Mouse (Mus musculus) liver, embryonic 11.5 days (tissue): ENCODE data around the gene Nprl2. TPM values are rescaled to one million over a fixed set of nuclear protein-coding genes. Genes with fewer than 3 reads are reported as not detected.
A peak's percentile ranks its signal among the peaks of the same experiment; 100 is the strongest.

Experiments
- ATAC-seq: fragments of 200-750 bp; cut with Nextera tagmentation; replicated peaks from 2 replicates; pipeline ENCODE4 v1.8.0; 2017; ENCODE audit warnings: moderate number of reproducible peaks, mild to moderate bottlenecking, moderate TSS enrichment, moderate library complexity; ENCODE audit not compliant: low FRiP score
- DNase-seq: peaks from one replicate; pipeline ENCODE4 v3.0.0-alpha.2; 2017; ENCODE audit warnings: low spot score
- H3K27ac ChIP-seq: fragments of 300-500 bp; sonication (generic); 2 replicates; pipeline ENCODE4 v1.5.1; 2014; ENCODE audit warnings: mild to moderate bottlenecking, low read depth, low read length, control low read depth
- H3K27me3 ChIP-seq: fragments of 300-500 bp; sonication (generic); replicated peaks from 2 replicates; pipeline ENCODE4 v1.6.1; 2014; ENCODE audit warnings: low read length, mixed read lengths; ENCODE audit not compliant: control insufficient read depth, insufficient read depth
- H3K36me3 ChIP-seq: fragments of 300-500 bp; sonication (generic); 2 replicates; pipeline ENCODE4 v1.6.1; 2014; ENCODE audit warnings: mild to moderate bottlenecking, low read length, moderate library complexity, mixed read lengths; ENCODE audit not compliant: control insufficient read depth, insufficient read depth
- H3K4me1 ChIP-seq: fragments of 300-500 bp; sonication (generic); replicated peaks from 2 replicates; pipeline ENCODE4 v1.6.1; 2014; ENCODE audit warnings: low read length, mixed read lengths; ENCODE audit not compliant: control insufficient read depth, insufficient read depth
- H3K4me2 ChIP-seq: fragments of 300-500 bp; sonication (generic); 2 replicates; pipeline ENCODE4 v1.6.1; 2014; ENCODE audit warnings: mild to moderate bottlenecking, control low read depth, moderate library complexity
- H3K4me3 ChIP-seq: fragments of 300-500 bp; sonication (generic); 2 replicates; pipeline ENCODE4 v1.5.1; 2014; ENCODE audit warnings: low read depth, low read length, control low read depth
- H3K9ac ChIP-seq: fragments of 300-500 bp; sonication (generic); 2 replicates; pipeline ENCODE4 v1.6.1; 2014; ENCODE audit warnings: low read depth, low read length, control low read depth
- H3K9me3 ChIP-seq: fragments of 300-500 bp; sonication (generic); 2 replicates; pipeline ENCODE4 v1.6.1; 2016; ENCODE audit warnings: low read length, inconsistent platforms, mixed read lengths; ENCODE audit not compliant: control insufficient read depth
- WGBS: fragments of 180-500 bp; shearing (Covaris S2); extraction: QIAGEN DNeasy Blood & Tissue Kit; methylation state at CpG from one replicate; pipeline ENCODE4 v1.1.7; 2014; 5-methylcytosine and 5-hydroxymethylcytosine counted together
- polyA plus RNA-seq: library from polyadenylated mRNA; unstranded; fragments of >200 nt; fragmentation: Nextera tagmentation; extraction: Ambion mirVana; gene quantifications from 2 replicates; pipeline ENCODE4 v1.2.1, GENCODE M21; 2014

Gene Nprl2
- polyA plus RNA-seq, 1 experiment from 2014 or later = 31.3 TPM

DNA sequence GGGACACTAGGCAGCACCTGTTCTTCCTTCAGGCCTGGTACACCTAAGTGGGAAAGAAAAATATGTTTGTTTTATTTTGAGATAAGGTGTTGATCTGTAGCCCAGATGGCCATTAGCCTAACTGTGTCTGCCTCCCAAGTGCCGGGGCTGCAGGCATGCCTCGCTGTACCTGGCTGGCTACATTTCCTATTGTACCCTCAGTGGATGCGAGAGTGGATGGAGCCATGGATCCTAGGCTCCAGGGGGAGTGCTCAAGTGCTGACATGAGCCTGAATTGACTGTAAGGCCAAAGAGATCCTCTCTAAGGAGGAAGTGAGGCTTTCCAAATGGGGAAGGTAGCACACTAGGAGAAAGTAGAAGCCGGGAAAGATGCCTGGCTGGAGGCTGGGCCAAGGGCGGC, 5.9 kb downstream of the Nprl2 start:
- 75% methylated on average over 5 of the region's 5 CpGs for WGBS
- Histone ChIP-seq H3K36me3 (peaks cover 8% of the 10 kb centered on the region; the same call in 1 of the 2 replicates), H3K4me3 (no peak overlapping the region; the same call in 1 of the 2 replicates), H3K27me3 (peaks cover 7% of the 10 kb centered on the region; the same call in 1 of the 2 replicates), H3K4me1 (peaks cover 33% of the 10 kb centered on the region), H3K27ac (no peak overlapping the region), H3K9ac (no peak overlapping the region), H3K9me3 (no peaks in the 10 kb centered on the region), H3K4me2 (no peak overlapping the region)
- DNase-seq = no peak
- no peak for ATAC-seq

DNA sequence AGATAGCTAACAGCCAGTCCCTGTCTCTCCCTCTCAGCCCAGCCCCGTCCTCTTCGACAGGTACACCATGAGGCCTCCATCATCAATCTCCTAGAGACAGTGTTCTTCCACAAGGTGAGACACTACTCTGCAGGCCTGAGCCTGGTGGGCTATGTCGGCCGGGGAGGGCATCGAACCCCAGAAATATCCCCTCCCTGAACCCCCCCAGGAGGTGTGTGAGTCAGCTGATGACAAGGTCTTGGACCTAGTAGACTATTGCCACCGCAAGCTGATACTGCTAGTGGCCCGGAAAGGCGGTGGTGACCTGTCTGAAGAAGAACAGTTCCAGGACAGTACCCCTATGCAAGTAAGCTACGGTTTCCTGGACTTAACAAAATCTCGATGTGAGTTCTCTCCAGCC, 6.8 kb downstream of the Nprl2 start:
- DNase-seq (no peak), ATAC-seq (no peak)
- Histone ChIP-seq H3K36me3 (peaks cover 8% of the 10 kb centered on the region; the same call in 1 of the 2 replicates), H3K27me3 (peaks cover 7% of the 10 kb centered on the region; the same call in 1 of the 2 replicates), H3K4me1 (peaks cover 42% of the 10 kb centered on the region), H3K27ac (no peak overlapping the region), H3K4me2 (no peak overlapping the region), H3K9ac (no peak overlapping the region), H3K4me3 (no peak overlapping the region), H3K9me3 (no peaks in the 10 kb centered on the region)
- 87% methylated on average over 10 of the region's 10 CpGs for WGBS

DNA sequence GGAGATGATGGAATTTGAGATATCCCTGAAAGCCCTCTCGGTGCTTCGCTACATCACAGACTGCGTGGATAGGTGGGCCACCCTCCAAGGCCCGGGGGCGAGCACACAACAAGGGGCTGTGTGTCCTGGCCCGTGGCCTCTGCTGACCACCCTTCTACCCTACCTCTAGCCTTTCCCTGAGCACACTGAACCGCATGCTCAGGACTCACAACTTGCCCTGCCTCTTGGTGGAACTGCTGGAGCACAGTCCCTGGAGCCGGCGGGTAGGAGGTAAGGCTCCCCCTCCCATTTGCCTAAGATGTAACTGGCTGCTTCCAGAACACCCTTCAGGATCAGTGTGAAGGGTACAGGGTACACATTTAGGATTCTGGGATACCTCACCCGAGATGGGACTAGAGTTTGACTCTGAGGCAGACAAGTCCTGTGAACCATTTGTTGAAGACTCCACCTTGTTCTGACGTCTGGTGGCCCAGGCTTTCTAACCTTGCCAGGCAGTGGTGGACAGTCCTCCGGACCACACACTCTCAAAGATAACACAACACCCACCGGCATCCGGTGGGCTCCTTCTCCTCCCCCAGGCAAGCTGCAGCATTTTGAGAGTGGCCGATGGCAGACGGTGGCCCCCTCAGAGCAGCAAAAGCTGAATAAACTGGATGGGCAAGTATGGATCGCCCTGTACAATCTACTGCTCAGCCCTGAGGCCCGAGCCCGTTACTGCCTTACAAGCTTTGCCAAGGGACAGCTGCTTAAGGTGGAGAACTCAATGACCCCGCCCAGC, 7.5 kb downstream of the Nprl2 start:
- peaks cover 4% of the 10 kb centered on the region; the same call in 1 of the 2 replicates for H3K36me3 ChIP-seq
- H3K4me1 ChIP-seq = peaks cover 43% of the 10 kb centered on the region
- no peak overlapping the region for H3K4me2 ChIP-seq
- ATAC-seq (no peak), DNase-seq (no peak)
- H3K27me3 ChIP-seq = peaks cover 7% of the 10 kb centered on the region; the same call in 1 of the 2 replicates
- no peaks in the 10 kb centered on the region for H3K9me3 ChIP-seq
- no peak overlapping the region for H3K27ac ChIP-seq
- H3K4me3 ChIP-seq = no peak overlapping the region
- no peak overlapping the region for H3K9ac ChIP-seq
- WGBS = 80% methylated on average over 20 of the region's 20 CpGs

DNA sequence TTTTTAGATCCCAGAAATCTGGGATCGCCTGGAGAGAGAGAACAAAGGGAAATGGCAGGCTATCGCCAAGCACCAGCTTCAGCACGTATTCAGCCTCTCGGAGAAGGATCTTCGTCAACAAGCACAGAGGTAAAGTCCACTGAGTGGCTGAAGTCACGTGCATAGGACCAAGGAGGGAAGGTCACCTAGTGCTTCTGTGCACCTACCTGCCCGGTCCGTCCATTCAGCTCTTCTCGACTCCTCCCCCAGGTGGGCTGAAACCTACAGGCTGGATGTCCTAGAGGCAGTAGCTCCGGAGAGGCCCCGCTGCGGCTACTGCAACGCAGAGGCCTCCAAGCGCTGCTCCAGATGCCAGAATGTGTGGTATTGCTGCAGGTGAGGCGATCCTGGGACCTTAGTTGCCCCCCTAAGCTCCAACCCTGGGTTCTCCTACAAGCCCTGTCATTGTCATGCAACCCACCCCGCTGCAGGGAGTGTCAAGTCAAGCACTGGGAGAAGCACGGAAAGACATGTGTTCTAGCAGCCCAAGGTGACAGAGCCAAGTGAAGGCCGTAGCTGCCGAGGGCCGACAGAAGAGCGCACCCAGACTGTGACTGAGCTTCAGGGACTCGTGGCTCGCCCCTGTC, 8.6 kb downstream of the Nprl2 start:
- Histone ChIP-seq H3K27me3 (peaks cover 7% of the 10 kb centered on the region; the same call in 1 of the 2 replicates), H3K4me3 (peak overlapping the region; percentile 61), H3K9me3 (no peaks in the 10 kb centered on the region), H3K36me3 (no peaks in the 10 kb centered on the region), H3K4me1 (peaks cover 43% of the 10 kb centered on the region), H3K4me2 (peak overlapping the region; percentile 99), H3K9ac (peak overlapping the region; percentile 81), H3K27ac (no peak overlapping the region)
- no peak for DNase-seq
- ATAC-seq = no peak
- WGBS = 37% methylated on average over 23 of the region's 23 CpGs

DNA sequence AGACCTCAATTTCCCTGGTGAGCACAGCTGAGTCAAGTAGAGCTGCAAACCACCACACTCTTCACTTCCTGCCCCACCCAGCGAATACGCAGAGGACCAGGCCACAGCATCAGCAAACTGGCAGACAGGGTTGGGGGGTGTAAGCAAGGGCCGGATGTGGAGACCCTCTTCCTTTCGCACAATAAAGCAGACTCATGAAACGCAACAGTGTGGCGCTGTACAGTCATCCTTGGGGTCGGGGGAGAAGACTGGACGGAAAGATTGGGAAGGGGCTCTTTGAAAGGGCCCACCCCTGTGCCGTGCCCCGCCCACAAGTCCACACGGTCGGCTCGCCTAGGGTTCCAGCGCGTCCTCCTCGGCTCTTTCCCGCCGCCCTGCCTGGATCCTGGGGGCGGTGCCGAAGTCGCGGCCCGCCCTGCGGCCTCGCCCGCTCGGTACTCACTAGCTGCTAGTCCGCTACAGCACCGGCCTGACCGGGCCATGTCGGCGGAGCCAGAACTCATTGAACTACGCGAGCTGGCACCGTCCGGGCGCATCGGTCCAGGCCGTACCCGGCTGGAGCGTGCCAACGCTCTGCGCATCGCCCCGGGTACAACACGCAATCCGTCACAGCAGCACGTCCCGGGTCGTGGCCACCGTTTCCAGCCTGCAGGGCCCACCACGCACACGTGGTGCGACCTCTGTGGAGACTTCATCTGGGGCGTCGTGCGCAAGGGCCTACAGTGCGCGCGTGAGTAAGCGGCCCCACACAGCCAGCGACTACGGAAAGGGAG, 9.3 kb downstream of the Nprl2 start, which contains the start of gene Rassf1:
Rassf1 (plus strand) TSS at position 439 of the 773 bp plus-strand sequence.
- Histone ChIP-seq H3K4me2 (peak within 1 kb of the TSS; percentile 99), H3K36me3 (no peaks in the 10 kb centered on the region), H3K27ac (peak within 1 kb of the TSS; percentile 63), H3K9me3 (no peaks in the 10 kb centered on the region), H3K4me3 (peak within 1 kb of the TSS; percentile 61), H3K4me1 (peaks cover 50% of the 10 kb centered on the region), H3K27me3 (peaks cover 7% of the 10 kb centered on the region; the same call in 1 of the 2 replicates), H3K9ac (peak within 1 kb of the TSS; percentile 81)
- DNase-seq = peak; percentile 77
- ATAC-seq = peak; percentile 50
- under 1% methylated on average over 58 of the region's 63 CpGs for WGBS

DNA sequence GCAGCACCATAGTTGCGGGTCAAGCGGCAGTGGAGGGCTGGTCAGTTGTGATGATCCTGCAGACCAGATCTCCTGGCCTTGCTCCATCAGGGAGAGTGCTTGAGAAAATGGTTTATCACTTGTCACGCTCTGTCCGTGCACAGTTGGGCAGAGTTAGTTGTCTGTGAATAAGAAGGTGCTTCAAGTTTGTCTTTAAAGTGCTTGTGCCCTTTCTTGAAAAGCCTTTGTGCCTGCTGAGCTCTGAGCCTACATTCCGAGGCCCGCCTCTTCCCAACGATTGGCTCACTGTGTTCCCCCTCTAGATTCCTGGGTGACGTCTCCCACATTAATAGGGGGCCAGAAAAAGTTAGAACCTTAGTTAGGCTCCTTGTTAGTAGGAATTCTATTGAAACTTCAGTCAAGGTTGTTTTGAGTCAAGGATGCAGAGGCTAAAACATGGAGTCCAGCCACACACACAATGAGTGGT, 9.9 kb downstream of the Nprl2 start:
- Histone ChIP-seq H3K9ac (peak overlapping the region; percentile 81), H3K27me3 (peaks cover 7% of the 10 kb centered on the region; the same call in 1 of the 2 replicates), H3K9me3 (no peaks in the 10 kb centered on the region), H3K4me2 (peak overlapping the region; percentile 99), H3K36me3 (peaks cover under 1% of the 10 kb centered on the region), H3K4me3 (peak overlapping the region; percentile 61), H3K27ac (peak overlapping the region; percentile 63), H3K4me1 (peaks cover 54% of the 10 kb centered on the region)
- no peak for ATAC-seq
- 21% methylated on average over 8 of the region's 8 CpGs for WGBS
- DNase-seq = no peak

DNA sequence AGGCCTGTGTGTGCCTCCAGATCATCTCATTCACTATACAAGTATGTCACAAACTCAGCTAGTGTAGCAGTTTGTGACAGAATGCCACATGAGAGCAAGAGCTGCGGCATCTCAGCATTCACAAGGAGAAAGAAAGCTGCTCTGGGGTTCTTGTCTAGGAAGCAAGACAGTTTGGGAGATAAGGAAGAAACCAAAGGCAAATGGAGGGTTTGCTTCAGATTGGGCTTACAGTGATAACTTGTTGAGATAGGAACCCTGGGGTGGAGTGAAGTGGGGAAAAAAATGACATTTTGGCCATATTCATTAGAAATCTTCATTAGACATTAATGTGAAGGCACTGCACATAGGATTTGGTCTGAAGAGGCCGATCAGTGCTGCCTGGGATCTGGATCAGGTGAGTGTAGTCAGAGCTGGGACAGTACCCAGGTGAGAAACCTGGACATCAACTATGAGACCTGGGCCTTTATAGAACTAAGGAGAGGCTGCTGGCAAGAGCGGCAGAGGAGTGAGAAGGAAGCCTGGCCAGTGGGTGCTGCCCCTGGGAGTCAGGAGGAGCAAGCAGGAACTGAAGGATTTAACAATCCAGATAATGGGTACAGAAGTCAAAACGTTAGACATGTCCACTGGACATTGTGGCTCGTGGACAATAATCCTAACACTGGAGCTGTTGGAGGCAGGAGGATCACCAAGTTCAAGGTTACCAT, 10.8 kb downstream of the Nprl2 start:
- Histone ChIP-seq H3K27ac (no peak overlapping the region), H3K4me2 (peak overlapping the region; percentile 99), H3K27me3 (peaks cover 7% of the 10 kb centered on the region; the same call in 1 of the 2 replicates), H3K4me3 (peak overlapping the region; percentile 79), H3K9me3 (no peaks in the 10 kb centered on the region), H3K4me1 (peaks cover 48% of the 10 kb centered on the region), H3K36me3 (peaks cover 10% of the 10 kb centered on the region), H3K9ac (no peak overlapping the region)
- 65% methylated on average over 5 of the region's 5 CpGs for WGBS
- ATAC-seq (no peak), DNase-seq (no peak)
